Mouse (Mus musculus) megakaryocyte-erythroid progenitor cell, adult 5 weeks (primary cell): ENCODE measurements around the gene Prima1. TPM values are rescaled to one million over a fixed set of nuclear protein-coding genes. Genes with fewer than 3 reads are reported as not detected.

ENCODE experiments used
- polyA plus RNA-seq: library from polyadenylated mRNA; stranded (reverse); fragments of >175 nt; gene quantifications from 2 replicates; pipeline ENCODE4 v1.2.3, GENCODE M21; 2012

Gene Prima1
- not detected in 2 replicates for polyA plus RNA-seq

GRCm38 (mm10) chr12:103242083-103242581 lies at the start of gene Prima1:
Prima1 (minus strand) TSS chr12:103242150.

Other genes starting within 250 kb of the Prima1 start
- 0.08 TPM in 1 of 2 replicates, not detected in the other for gene Fam181a, start 68.8 kb upstream of the Prima1 start, polyA plus RNA-seq
- gene Asb2, start 113.9 kb upstream of the Prima1 start, polyA plus RNA-seq: 0.80 and 1.3 TPM in 2 replicates
- gene Otub2, start 146.5 kb upstream of the Prima1 start, polyA plus RNA-seq: 0.62 and 0.68 TPM in 2 replicates
- 0.07 and 0.24 TPM in 2 replicates for gene 9330161L09Rik, start 165.7 kb upstream of the Prima1 start, polyA plus RNA-seq
- gene Ddx24, start 183.7 kb upstream of the Prima1 start, polyA plus RNA-seq: 25.5 and 33.1 TPM in 2 replicates
- gene Ifi27, start 192.1 kb upstream of the Prima1 start, polyA plus RNA-seq: 6.6 and 7.1 TPM in 2 replicates
- 8.9 and 15.6 TPM in 2 replicates for gene Ifi27l2a, start 201.5 kb upstream of the Prima1 start, polyA plus RNA-seq
- not detected in 2 replicates for gene Ifi27l2b, start 215.1 kb upstream of the Prima1 start, polyA plus RNA-seq